Mouse (Mus musculus) ES-Bruce4 (cell line): Measurements from ENCODE around the gene Mgmt. TPM values are rescaled to one million over a fixed set of nuclear protein-coding genes. Genes with fewer than 3 reads are reported as not detected.

Experiments
- H3K27ac ChIP-seq: 2 replicates; pipeline ENCODE4 v1.5.1; 2012; ENCODE audit warnings: low read length, inconsistent platforms; ENCODE audit not compliant: insufficient read depth
- H3K27me3 ChIP-seq: 2 replicates; pipeline ENCODE4 v1.6.1; 2012; ENCODE audit warnings: mild to moderate bottlenecking, low read length, inconsistent platforms; ENCODE audit not compliant: control insufficient read depth, poor library complexity, insufficient read depth, severe bottlenecking
- H3K36me3 ChIP-seq: 2 replicates; pipeline ENCODE4 v1.6.1; 2012; ENCODE audit warnings: inconsistent platforms, mild to moderate bottlenecking, low read length, moderate library complexity; ENCODE audit not compliant: control insufficient read depth, poor library complexity, insufficient read depth, severe bottlenecking
- H3K4me1 ChIP-seq: one replicate; pipeline ENCODE4 v1.8.1; 2011; ENCODE audit warnings: low read length; ENCODE audit not compliant: control insufficient read depth, insufficient read depth
- H3K4me3 ChIP-seq: 2 replicates; pipeline ENCODE4 v1.5.1; 2011; ENCODE audit warnings: low read depth, mild to moderate bottlenecking, low read length
- H3K9ac ChIP-seq: 2 replicates; pipeline ENCODE4 v1.6.1; 2012; ENCODE audit warnings: low read depth, mild to moderate bottlenecking, inconsistent platforms; ENCODE audit not compliant: poor library complexity, severe bottlenecking
- H3K9me3 ChIP-seq: replicated peaks from 2 replicates; pipeline ENCODE4 v1.6.1; 2012; ENCODE audit warnings: mild to moderate bottlenecking, low read length, inconsistent platforms; ENCODE audit not compliant: control insufficient read depth, poor library complexity, insufficient read depth, severe bottlenecking
- CTCF ChIP-seq: IDR thresholded peaks from one replicate; pipeline ENCODE4 v1.8.1; 2011; ENCODE audit warnings: low read depth, low read length
- EP300 ChIP-seq: IDR thresholded peaks from 2 replicates; pipeline ENCODE4 v1.6.1; 2011; ENCODE audit warnings: low read depth, low read length; ENCODE audit not compliant: insufficient read depth
- POLR2A ChIP-seq: IDR thresholded peaks from one replicate; pipeline ENCODE4 v1.8.1; 2011; ENCODE audit warnings: low read length; ENCODE audit not compliant: insufficient read depth
- polyA plus RNA-seq: library from polyadenylated mRNA; stranded (reverse); fragments of >200 nt; gene quantifications from 2 replicates; pipeline ENCODE4 v1.2.4, GENCODE M21; 2011; ENCODE audit warnings: low read depth; ENCODE audit not compliant: missing spikeins, insufficient read depth, insufficient read length

Mgmt gene
- polyA plus RNA-seq, 1 experiment, result 9.6 TPM

- Histone ChIP-seq H3K27ac (no peak overlapping the region), H3K36me3 (no peaks in the 10 kb centered on the region), H3K4me1 (no peaks in the 10 kb centered on the region), H3K27me3 (no peaks in the 10 kb centered on the region; the same call in 1 of the 2 replicates), H3K4me3 (no peak overlapping the region), H3K9me3 (no peaks in the 10 kb centered on the region), H3K9ac (no peak overlapping the region)
- TF ChIP-seq POLR2A (no peak), CTCF (no peak), EP300 (no peak)
These were observed 264.7 kb downstream of the Mgmt start for GRCm38 (mm10) chr7:137159086-137159485.

- H3K4me3 ChIP-seq, result no peak overlapping the region
These were observed 277.9 kb downstream of the Mgmt start for GRCm38 (mm10) chr7:137172278-137172677.

More at GRCm38 (mm10) chr7:137172278-137172677, 277.9 kb downstream of the Mgmt start:
- no peaks in the 10 kb centered on the region for H3K27me3 ChIP-seq
- H3K27ac ChIP-seq, result no peak overlapping the region
- no peaks in the 10 kb centered on the region; the same call in 1 of the 2 replicates for H3K9me3 ChIP-seq
- H3K9ac ChIP-seq, result no peak overlapping the region
- no peaks in the 10 kb centered on the region for H3K4me1 ChIP-seq
- TF ChIP-seq POLR2A (no peak), CTCF (no peak), EP300 (no peak)
- no peaks in the 10 kb centered on the region for H3K36me3 ChIP-seq
